Mouse (Mus musculus): Measurements from ENCODE around the gene Gbp2. TPM values are rescaled to one million over a fixed set of nuclear protein-coding genes. Genes with fewer than 3 reads are reported as not detected.

The Gbp2 gene
- polyA plus RNA-seq (2015; fragmentation: Nextera tagmentation; extraction: Ambion mirVana) = 2.1 and 2.7 TPM in 2 replicates

GRCm38 (mm10) chr3:142620111-142620955 is at the start of gene Gbp2:
Gene Gbp2 (plus strand): TSS chr3:142620602.
- peak within 1 kb of the TSS; percentile 44 for H3K4me3 ChIP-seq (ENCODE audit: low read depth, low read length)
- no peaks in the 10 kb centered on the region for H3K36me3 ChIP-seq (ENCODE audit: control insufficient read depth, insufficient read depth)
- peak within 1 kb of the TSS; percentile 53 for H3K4me2 ChIP-seq (ENCODE audit: low read depth, low read length)
- no peak within 1 kb of the TSS for H3K9ac ChIP-seq (ENCODE audit: low read depth, low read length)
- 18% methylated on average over 4 of the region's 4 CpGs for WGBS (ENCODE audit: insufficient replicate concordance)
- no peaks in the 10 kb centered on the region for H3K9me3 ChIP-seq (replicated peaks; ENCODE audit: control insufficient read depth, low read length)
- no peaks in the 10 kb centered on the region; the same call in 1 of the 2 replicates for H3K4me1 ChIP-seq (ENCODE audit: control insufficient read depth, low read depth, low read length)
- H3K27ac ChIP-seq (ENCODE audit: low read length) = peak within 1 kb of the TSS; percentile 64; the same call in 1 of the 2 replicates
- H3K27me3 ChIP-seq (ENCODE audit: control insufficient read depth, insufficient read depth, low read depth, low read length) = no peaks in the 10 kb centered on the region
- ATAC-seq (ENCODE audit: low read depth) = peak; percentile 56

DNA sequence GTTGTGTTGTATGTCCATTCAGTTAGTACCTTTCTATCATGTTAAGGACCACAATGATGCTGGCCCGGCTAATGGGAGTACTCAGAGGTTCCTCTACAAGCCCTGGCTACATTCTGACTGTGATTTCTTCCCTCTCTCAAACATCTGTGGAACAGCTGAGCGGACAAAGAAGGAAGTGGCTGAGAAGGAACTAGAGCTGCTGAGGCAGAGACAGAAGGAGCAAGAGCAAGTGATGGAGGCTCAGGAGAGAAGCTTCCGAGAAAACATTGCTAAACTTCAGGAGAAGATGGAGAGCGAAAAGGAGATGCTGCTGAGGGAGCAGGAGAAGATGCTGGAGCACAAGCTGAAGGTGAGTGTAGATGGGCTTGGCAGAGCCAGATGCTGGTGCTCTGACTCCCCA is 49.7 kb upstream of the Gbp2 start:
- 56% methylated on average over 4 of the region's 4 CpGs for WGBS (ENCODE audit: insufficient replicate concordance)
- H3K9me3 ChIP-seq (replicated peaks; ENCODE audit: control insufficient read depth, low read length) = no peaks in the 10 kb centered on the region
- H3K4me3 ChIP-seq (ENCODE audit: low read depth, low read length) = no peak overlapping the region
- H3K27ac ChIP-seq (ENCODE audit: low read length) = no peak overlapping the region
- H3K27me3 ChIP-seq (ENCODE audit: control insufficient read depth, insufficient read depth, low read depth, low read length) = no peaks in the 10 kb centered on the region
- H3K36me3 ChIP-seq (ENCODE audit: control insufficient read depth, insufficient read depth) = no peaks in the 10 kb centered on the region
- no peak overlapping the region for H3K9ac ChIP-seq (ENCODE audit: low read depth, low read length)
- H3K4me2 ChIP-seq (ENCODE audit: low read depth, low read length) = no peak overlapping the region
- ATAC-seq (ENCODE audit: low read depth) = no peak
- H3K4me1 ChIP-seq (ENCODE audit: control insufficient read depth, low read depth, low read length) = no peaks in the 10 kb centered on the region

- no peak overlapping the region for H3K4me3 ChIP-seq (ENCODE audit: low read depth, low read length)
- H3K9ac ChIP-seq (ENCODE audit: low read depth, low read length) = no peak overlapping the region
- no peaks in the 10 kb centered on the region for H3K27me3 ChIP-seq (ENCODE audit: control insufficient read depth, insufficient read depth, low read depth, low read length)
- no peak overlapping the region for H3K4me2 ChIP-seq (ENCODE audit: low read depth, low read length)
- H3K27ac ChIP-seq (ENCODE audit: low read length) = no peak overlapping the region
- WGBS (ENCODE audit: insufficient replicate concordance) = 39% methylated on average over 3 of the region's 3 CpGs
- H3K36me3 ChIP-seq (ENCODE audit: control insufficient read depth, insufficient read depth) = no peaks in the 10 kb centered on the region
- no peaks in the 10 kb centered on the region for H3K9me3 ChIP-seq (replicated peaks; ENCODE audit: control insufficient read depth, low read length)
- no peaks in the 10 kb centered on the region for H3K4me1 ChIP-seq (ENCODE audit: control insufficient read depth, low read depth, low read length)
- no peak for ATAC-seq (ENCODE audit: low read depth)
Measured at GRCm38 (mm10) chr3:142577108-142577507, 43.3 kb upstream of the Gbp2 start.

- no peak overlapping the region for H3K27ac ChIP-seq (ENCODE audit: low read length)
- no peaks in the 10 kb centered on the region for H3K4me1 ChIP-seq (ENCODE audit: control insufficient read depth, low read depth, low read length)
- no peaks in the 10 kb centered on the region for H3K36me3 ChIP-seq (ENCODE audit: control insufficient read depth, insufficient read depth)
- 56% methylated on average over 4 of the region's 4 CpGs for WGBS (ENCODE audit: insufficient replicate concordance)
- no peak overlapping the region for H3K4me3 ChIP-seq (ENCODE audit: low read depth, low read length)
- no peak overlapping the region for H3K4me2 ChIP-seq (ENCODE audit: low read depth, low read length)
- H3K27me3 ChIP-seq (ENCODE audit: control insufficient read depth, insufficient read depth, low read depth, low read length) = no peaks in the 10 kb centered on the region
- ATAC-seq (ENCODE audit: low read depth) = no peak
- H3K9me3 ChIP-seq (replicated peaks; ENCODE audit: control insufficient read depth, low read length) = no peaks in the 10 kb centered on the region
- H3K9ac ChIP-seq (ENCODE audit: low read depth, low read length) = no peak overlapping the region
Measured at GRCm38 (mm10) chr3:142578342-142578741, 42.1 kb upstream of the Gbp2 start.

DNA sequence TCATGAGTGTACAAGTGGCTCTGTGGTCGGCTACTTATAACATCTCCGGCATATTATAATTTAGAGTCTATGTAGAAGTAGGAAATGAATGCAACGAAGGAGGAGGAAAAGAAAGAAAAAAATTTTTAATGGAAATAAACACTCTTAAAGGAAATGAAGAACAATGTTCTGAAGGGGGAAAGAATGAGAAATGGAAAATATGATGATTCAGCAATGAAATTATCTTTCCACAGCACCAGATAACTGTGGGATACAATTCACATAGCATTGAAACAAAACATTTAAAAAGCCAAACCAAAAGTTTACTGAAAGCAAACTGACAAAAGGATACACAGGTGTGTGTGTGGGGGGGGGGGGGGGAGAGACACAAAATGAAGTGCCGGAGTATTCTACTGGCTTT is 37.3 kb upstream of the Gbp2 start:
- Histone ChIP-seq H3K4me1 (ENCODE audit: control insufficient read depth, low read depth, low read length) (no peaks in the 10 kb centered on the region), H3K4me2 (ENCODE audit: low read depth, low read length) (no peak overlapping the region), H3K36me3 (ENCODE audit: control insufficient read depth, insufficient read depth) (no peaks in the 10 kb centered on the region), H3K27me3 (ENCODE audit: control insufficient read depth, insufficient read depth, low read depth, low read length) (no peaks in the 10 kb centered on the region), H3K27ac (ENCODE audit: low read length) (no peak overlapping the region), H3K9ac (ENCODE audit: low read depth, low read length) (no peak overlapping the region), H3K4me3 (ENCODE audit: low read depth, low read length) (no peak overlapping the region), H3K9me3 (replicated peaks; ENCODE audit: control insufficient read depth, low read length) (no peaks in the 10 kb centered on the region)
- no peak for ATAC-seq (ENCODE audit: low read depth)
- WGBS (ENCODE audit: insufficient replicate concordance) = 63% methylated on average over 4 of the region's 4 CpGs

DNA sequence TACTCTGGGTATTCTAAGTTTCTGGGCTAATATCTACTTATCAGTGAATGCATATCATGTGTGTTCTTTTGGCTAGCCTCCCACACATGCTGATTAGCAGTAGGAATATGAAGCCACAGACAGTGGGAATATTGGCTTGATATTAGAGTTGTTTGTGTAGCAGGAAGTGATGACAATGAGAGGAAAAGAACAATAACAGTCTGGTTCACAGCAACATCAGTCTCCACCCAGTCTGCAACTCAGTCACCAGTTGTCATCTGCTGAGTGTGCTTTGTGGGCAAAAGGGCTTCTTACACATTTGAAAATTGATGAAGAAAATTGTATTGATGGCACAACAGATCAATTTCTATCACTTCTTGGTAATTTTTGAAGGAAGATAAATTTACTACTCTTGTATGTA is 33.0 kb upstream of the Gbp2 start:
- Histone ChIP-seq H3K9ac (ENCODE audit: low read depth, low read length) (no peak overlapping the region), H3K4me3 (ENCODE audit: low read depth, low read length) (no peak overlapping the region), H3K27me3 (ENCODE audit: control insufficient read depth, insufficient read depth, low read depth, low read length) (no peaks in the 10 kb centered on the region), H3K9me3 (replicated peaks; ENCODE audit: control insufficient read depth, low read length) (no peaks in the 10 kb centered on the region), H3K4me1 (ENCODE audit: control insufficient read depth, low read depth, low read length) (no peaks in the 10 kb centered on the region), H3K27ac (ENCODE audit: low read length) (no peak overlapping the region), H3K4me2 (ENCODE audit: low read depth, low read length) (no peak overlapping the region), H3K36me3 (ENCODE audit: control insufficient read depth, insufficient read depth) (no peaks in the 10 kb centered on the region)
- ATAC-seq (ENCODE audit: low read depth) = no peak

DNA sequence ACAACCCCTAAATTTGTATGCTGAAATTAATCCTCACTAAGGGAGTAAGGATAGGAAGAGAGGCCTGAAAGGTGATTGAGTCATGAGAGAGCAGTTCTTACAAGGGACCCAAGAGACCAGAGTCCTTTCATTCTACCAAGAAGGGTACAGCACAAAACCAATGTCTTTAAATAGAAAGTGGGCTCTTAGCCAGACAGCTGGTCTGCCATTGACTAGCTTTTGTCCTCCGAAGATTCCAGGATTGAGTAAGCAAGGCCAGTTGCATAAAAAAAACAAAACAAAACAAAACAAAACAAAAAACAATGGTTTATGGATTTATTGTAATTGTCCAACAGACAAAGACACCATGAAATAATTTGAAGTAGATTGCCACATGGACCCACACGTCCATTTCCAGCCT is 31.5 kb upstream of the Gbp2 start:
- H3K27ac ChIP-seq (ENCODE audit: low read length) = no peak overlapping the region
- no peaks in the 10 kb centered on the region for H3K27me3 ChIP-seq (ENCODE audit: control insufficient read depth, insufficient read depth, low read depth, low read length)
- H3K9me3 ChIP-seq (replicated peaks; ENCODE audit: control insufficient read depth, low read length) = no peaks in the 10 kb centered on the region
- H3K4me1 ChIP-seq (ENCODE audit: control insufficient read depth, low read depth, low read length) = no peaks in the 10 kb centered on the region
- H3K4me3 ChIP-seq (ENCODE audit: low read depth, low read length) = no peak overlapping the region
- 46% methylated on average over 2 of the region's 2 CpGs for WGBS (ENCODE audit: insufficient replicate concordance)
- H3K4me2 ChIP-seq (ENCODE audit: low read depth, low read length) = no peak overlapping the region
- no peak for ATAC-seq (ENCODE audit: low read depth)
- no peaks in the 10 kb centered on the region for H3K36me3 ChIP-seq (ENCODE audit: control insufficient read depth, insufficient read depth)
- no peak overlapping the region for H3K9ac ChIP-seq (ENCODE audit: low read depth, low read length)

- H3K9me3 ChIP-seq (replicated peaks; ENCODE audit: control insufficient read depth, low read length) = no peaks in the 10 kb centered on the region
- no peaks in the 10 kb centered on the region for H3K36me3 ChIP-seq (ENCODE audit: control insufficient read depth, insufficient read depth)
- 51% methylated on average over 4 of the region's 4 CpGs for WGBS (ENCODE audit: insufficient replicate concordance)
- no peak overlapping the region for H3K27ac ChIP-seq (ENCODE audit: low read length)
- no peak for ATAC-seq (ENCODE audit: low read depth)
- H3K4me1 ChIP-seq (ENCODE audit: control insufficient read depth, low read depth, low read length) = no peaks in the 10 kb centered on the region
- H3K4me2 ChIP-seq (ENCODE audit: low read depth, low read length) = no peak overlapping the region
- no peak overlapping the region for H3K4me3 ChIP-seq (ENCODE audit: low read depth, low read length)
- H3K27me3 ChIP-seq (ENCODE audit: control insufficient read depth, insufficient read depth, low read depth, low read length) = no peaks in the 10 kb centered on the region
- H3K9ac ChIP-seq (ENCODE audit: low read depth, low read length) = no peak overlapping the region
Measured at GRCm38 (mm10) chr3:142590431-142591067, 29.9 kb upstream of the Gbp2 start.

GRCm38 (mm10) chr3:142594547-142594946 is 25.9 kb upstream of the Gbp2 start, which contains the start of gene Gbp2b:
Gene Gbp2b (plus strand): TSS chr3:142594847.
- 51% methylated on average over 1 of the region's 1 CpGs for WGBS (ENCODE audit: insufficient replicate concordance)

More at GRCm38 (mm10) chr3:142594547-142594946, 25.9 kb upstream of the Gbp2 start, which contains the start of gene Gbp2b:
- no peak within 1 kb of the TSS for H3K4me2 ChIP-seq (ENCODE audit: low read depth, low read length)
- ATAC-seq (ENCODE audit: low read depth) = no peak
- no peak within 1 kb of the TSS for H3K27ac ChIP-seq (ENCODE audit: low read length)
- H3K27me3 ChIP-seq (ENCODE audit: control insufficient read depth, insufficient read depth, low read depth, low read length) = no peaks in the 10 kb centered on the region
- no peaks in the 10 kb centered on the region for H3K4me1 ChIP-seq (ENCODE audit: control insufficient read depth, low read depth, low read length)
- H3K4me3 ChIP-seq (ENCODE audit: low read depth, low read length) = no peak within 1 kb of the TSS
- no peaks in the 10 kb centered on the region for H3K9me3 ChIP-seq (replicated peaks; ENCODE audit: control insufficient read depth, low read length)
- H3K36me3 ChIP-seq (ENCODE audit: control insufficient read depth, insufficient read depth) = no peaks in the 10 kb centered on the region
- no peak within 1 kb of the TSS for H3K9ac ChIP-seq (ENCODE audit: low read depth, low read length)

Data from liver, embryonic 16.5 days (tissue).